In genomic region chr5:107725435-107726261, GRCm38 (mm10) we compare ENCODE assay signal across 8 mouse cellular contexts. TPM values are rescaled to one million over a fixed set of nuclear protein-coding genes. Genes with fewer than 3 reads are reported as not detected.
DNase-seq lines count a peak whose midpoint lies in the region; ATAC-seq and TF ChIP-seq lines count a peak whose summit lies in the region.

Gfi1 (minus strand) TSS chr5:107726036.

- H3K9me3 ChIP-seq in hindbrain, embryonic 10.5 days: no peaks in the 10 kb centered on the region
- H3K9me3 ChIP-seq in liver, embryonic 15.5 days (replicated peaks): no peaks in the 10 kb centered on the region
- no peaks in the 10 kb centered on the region for H3K9me3 ChIP-seq in neural tube, embryonic 13.5 days

- no peak for TF ChIP-seq POLR2A in heart, adult 2 months (IDR thresholded peaks at IDR 0.05; ENCODE audit: insufficient read depth, low read depth, low read length)

- peaks cover 54% of the 10 kb centered on the region for H3K27me3 ChIP-seq in heart, adult 2 months (ENCODE audit: control insufficient read depth, insufficient read depth, low read length)
- H3K27me3 ChIP-seq in hindbrain, embryonic 10.5 days (ENCODE audit: insufficient read depth, poor library complexity, severe bottlenecking): peaks cover 100% of the 10 kb centered on the region
- H3K27me3 ChIP-seq in liver, embryonic 15.5 days: peaks cover 95% of the 10 kb centered on the region
- peaks cover 97% of the 10 kb centered on the region for H3K27me3 ChIP-seq in neural tube, embryonic 13.5 days

- H3K27ac ChIP-seq in heart, adult 2 months: no peak within 1 kb of the TSS
- H3K27ac ChIP-seq in hindbrain, embryonic 10.5 days: no peak within 1 kb of the TSS
- peak within 1 kb of the TSS; percentile 29; the same call in 1 of the 2 replicates for H3K27ac ChIP-seq in liver, embryonic 15.5 days (replicated peaks)
- no peak within 1 kb of the TSS for H3K27ac ChIP-seq in neural tube, embryonic 13.5 days (replicated peaks)

- peak within 1 kb of the TSS; percentile 60 for H3K4me2 ChIP-seq in liver, embryonic 15.5 days
- H3K4me2 ChIP-seq in neural tube, embryonic 13.5 days: peak within 1 kb of the TSS; percentile 42

- peaks cover 5% of the 10 kb centered on the region for H3K4me1 ChIP-seq in heart, adult 2 months (ENCODE audit: control insufficient read depth, insufficient read depth, low read length)
- H3K4me1 ChIP-seq in hindbrain, embryonic 10.5 days (replicated peaks): peaks cover 55% of the 10 kb centered on the region
- H3K4me1 ChIP-seq in liver, embryonic 15.5 days (replicated peaks): peaks cover 44% of the 10 kb centered on the region
- peaks cover 51% of the 10 kb centered on the region for H3K4me1 ChIP-seq in neural tube, embryonic 13.5 days (replicated peaks)

- DNase-seq in heart, adult 2 months: peak; percentile 32 to 34
- no peak for DNase-seq in heart, postnatal 4 days
- DNase-seq in embryo, embryonic 11 days: peak; percentile 59
- peak; percentile 58 for DNase-seq in hindbrain, embryonic 10.5 days (ENCODE audit: low spot score)
- DNase-seq in thymus, postnatal 4 days: peak; percentile 87
- DNase-seq in layer of hippocampus, adult 18-20 months (ENCODE audit: low spot score in 2 of 2): no peak

- no peak for ATAC-seq in liver, embryonic 15.5 days (ENCODE audit: insufficient read depth)
- peak; percentile 17; the same call in 1 of the 2 replicates for ATAC-seq in neural tube, embryonic 13.5 days (ENCODE audit: low read depth)

- no peak for TF ChIP-seq CTCF in heart, adult 2 months (IDR thresholded peaks at IDR 0.05)

- H3K9ac ChIP-seq in heart, adult 2 months (ENCODE audit: low read depth, low read length): no peak within 1 kb of the TSS
- 0 out of 2 replicates have a peak within 1 kb of the TSS, but pooled peaks have one; percentile 18 for H3K9ac ChIP-seq in liver, embryonic 15.5 days
- no peak within 1 kb of the TSS for H3K9ac ChIP-seq in neural tube, embryonic 13.5 days

- H3K36me3 ChIP-seq in heart, adult 2 months (ENCODE audit: control insufficient read depth, insufficient read depth, low read length): no peaks in the 10 kb centered on the region
- H3K36me3 ChIP-seq in hindbrain, embryonic 10.5 days: no peaks in the 10 kb centered on the region
- no peaks in the 10 kb centered on the region for H3K36me3 ChIP-seq in liver, embryonic 15.5 days (replicated peaks)
- no peaks in the 10 kb centered on the region for H3K36me3 ChIP-seq in neural tube, embryonic 13.5 days

- no peak for TF ChIP-seq EP300 in heart, adult 2 months (IDR thresholded peaks at IDR 0.05; ENCODE audit: insufficient read depth, low read depth, low read length)

- H3K79me2 ChIP-seq in heart, adult 2 months (replicated peaks; ENCODE audit: control insufficient read depth, insufficient read depth, low read length): no peaks in the 10 kb centered on the region

- WGBS in heart, adult 2 months: 1% methylated on average over 41 of the region's 41 CpGs
- WGBS in hindbrain, embryonic 10.5 days: under 1% methylated on average over 41 of the region's 41 CpGs
- WGBS in liver, embryonic 15.5 days (ENCODE audit: insufficient replicate concordance): under 1% methylated on average over 41 of the region's 41 CpGs
- WGBS in neural tube, embryonic 13.5 days: under 1% methylated on average over 41 of the region's 41 CpGs

- intact Hi-C loops in heart, adult 2 months (cut with DNase I): loop anchor here (10.0 kb wide), 1 partner anchor 1261 kb away; no protein-coding TSS in a partner anchor

- peak within 1 kb of the TSS; percentile 33 for H3K4me3 ChIP-seq in heart, adult 2 months
- peak within 1 kb of the TSS; percentile 43 for H3K4me3 ChIP-seq in hindbrain, embryonic 10.5 days
- H3K4me3 ChIP-seq in liver, embryonic 15.5 days (replicated peaks): peak within 1 kb of the TSS; percentile 42
- H3K4me3 ChIP-seq in neural tube, embryonic 13.5 days: peak within 1 kb of the TSS; percentile 23

RNA-seq across cellular contexts. Expression of gene Gfi1, which starts in this region (rescaled TPM):
- total RNA-seq in heart, adult 2 months (2021): not detected
- 0.09 and 0.16 TPM in 2 replicates for polyA plus RNA-seq in heart, adult 2 months (2012; rRNA removed)
- under 1 TPM in 1 of 2 experiments, not detected in 1; 0.14 TPM for total RNA-seq in heart, postnatal 4 days (2021)
- 0.05 TPM in 1 of 2 replicates, not detected in the other for polyA plus RNA-seq in hindbrain, embryonic 10.5 days (2016; fragmentation: Nextera tagmentation; extraction: Ambion mirVana)
- 1.6 and 2.1 TPM in 2 replicates for polyA plus RNA-seq in liver, embryonic 15.5 days (2015; fragmentation: Nextera tagmentation; extraction: Ambion mirVana)
- 0.07 TPM in 1 of 2 replicates, not detected in the other for polyA plus RNA-seq in neural tube, embryonic 13.5 days (2015; fragmentation: Nextera tagmentation; extraction: Ambion mirVana)
- total RNA-seq in layer of hippocampus, adult 18-20 months (2021): not detected

Comparison
In these comparisons a context has a peak if more than half of its experiments do, and no peak if none do; other contexts are left out.
1. Peak in DNase-seq and H3K4me3 ChIP-seq in heart, adult 2 months; RNA of the gene not detected or under 1 TPM.
2. Peak in DNase-seq and H3K4me3 ChIP-seq in hindbrain, embryonic 10.5 days; RNA of the gene not detected or under 1 TPM.
3. Peak in ATAC-seq, H3K4me3 ChIP-seq and H3K4me2 ChIP-seq in neural tube, embryonic 13.5 days; RNA of the gene not detected or under 1 TPM.
4. DNase-seq: peak in embryo, embryonic 11 days (single experiment) and thymus, postnatal 4 days (single experiment); none in heart, postnatal 4 days (single experiment) and layer of hippocampus, adult 18-20 months (0 of 2).
5. Peak in every context shown above with its lines, with median percentiles within 50 percentile points of each other: H3K4me3 ChIP-seq.